Comparison of ENCODE assay signal across 9 mouse cellular contexts in the genomic region with DNA sequence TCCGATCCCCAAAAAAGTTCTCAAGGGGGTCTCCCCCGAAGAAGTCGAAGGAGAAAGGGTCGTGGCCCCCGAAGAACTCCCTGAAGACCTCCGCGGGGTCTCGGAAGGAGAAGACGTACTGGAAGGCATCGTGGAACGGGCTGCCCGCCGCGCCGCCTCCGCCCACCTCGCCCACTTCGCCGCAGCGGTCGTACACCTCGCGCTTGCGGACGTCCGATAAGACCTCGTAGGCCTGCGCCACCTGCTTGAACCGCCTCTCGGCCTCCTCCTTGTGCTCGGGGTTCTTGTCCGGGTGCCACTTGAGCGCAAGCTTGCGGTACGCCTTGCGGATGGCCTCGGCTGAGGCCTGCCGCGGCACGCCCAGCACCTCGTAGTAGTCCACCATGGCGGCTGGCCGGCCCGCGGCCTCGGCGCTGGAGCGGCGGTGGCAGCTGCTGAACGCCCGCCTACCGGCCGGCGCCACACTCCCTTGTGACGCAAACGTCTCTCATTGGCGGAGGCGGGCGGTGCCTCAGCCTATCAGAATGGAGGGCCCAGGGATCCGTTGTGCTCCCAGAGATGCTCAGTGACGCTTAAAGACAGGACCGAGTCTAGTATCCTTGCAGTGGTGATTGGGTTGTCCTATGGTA. TPM values are rescaled to one million over a fixed set of nuclear protein-coding genes. Genes with fewer than 3 reads are reported as not detected.
DNase-seq lines count a peak whose midpoint lies in the region; ATAC-seq and TF ChIP-seq lines count a peak whose summit lies in the region.
"Had no signal": no experiment of that assay in that cellular context is flagged by ENCODE, and none has a peak within 500 bp of the region (broad histone marks: within the 10 kb centered on the region; RNA-seq: fewer than 3 reads in every experiment).

Gene Dnajb3 (minus strand): TSS at position 489 of the 629 bp plus-strand sequence.

- ATAC-seq in limb, embryonic 13.5 days (ENCODE audit: low FRiP score, low read depth), result peak; percentile 98
- ATAC-seq in midbrain, embryonic 14.5 days (ENCODE audit: low FRiP score, low TSS enrichment), result peak; percentile 99

- intact Hi-C loops in gastrocnemius, adult 2 months (cut with DNase I), result no loop called here
- intact Hi-C loops in heart, adult 2 months (cut with DNase I), result no loop called here

- no peaks in the 10 kb centered on the region for H3K27me3 ChIP-seq in heart, adult 2 months (ENCODE audit: control insufficient read depth, insufficient read depth, low read length)
- H3K27me3 ChIP-seq in kidney, adult 2 months (replicated peaks; ENCODE audit: control insufficient read depth, insufficient read depth, low read length), result no peaks in the 10 kb centered on the region
- no peaks in the 10 kb centered on the region for H3K27me3 ChIP-seq in limb, embryonic 13.5 days
- H3K27me3 ChIP-seq in midbrain, embryonic 14.5 days (ENCODE audit: control insufficient read depth, insufficient read depth, low read length), result no peaks in the 10 kb centered on the region

- H3K9me3 ChIP-seq in limb, embryonic 13.5 days, result peaks cover 9% of the 10 kb centered on the region; the same call in 1 of the 2 replicates
- peaks cover 22% of the 10 kb centered on the region for H3K9me3 ChIP-seq in midbrain, embryonic 14.5 days (ENCODE audit: control insufficient read depth, low read length)

- H3K36me3 ChIP-seq in heart, adult 2 months (ENCODE audit: control insufficient read depth, insufficient read depth, low read length), result no peaks in the 10 kb centered on the region
- H3K36me3 ChIP-seq in kidney, adult 2 months (ENCODE audit: control insufficient read depth, insufficient read depth, low read length), result no peaks in the 10 kb centered on the region
- peaks cover 5% of the 10 kb centered on the region; the same call in 1 of the 2 replicates for H3K36me3 ChIP-seq in limb, embryonic 13.5 days
- H3K36me3 ChIP-seq in midbrain, embryonic 14.5 days (ENCODE audit: control insufficient read depth, insufficient read depth, low read length), result no peaks in the 10 kb centered on the region

- peak within 1 kb of the TSS; percentile 75 for H3K4me2 ChIP-seq in limb, embryonic 13.5 days (replicated peaks)
- peak within 1 kb of the TSS; percentile 72 for H3K4me2 ChIP-seq in midbrain, embryonic 14.5 days (ENCODE audit: low read length)

- WGBS in heart, adult 2 months, result 6% methylated on average over 62 of the region's 62 CpGs
- WGBS in kidney, adult 2 months, result 19% methylated on average over 62 of the region's 62 CpGs
- WGBS in limb, embryonic 13.5 days, result 7% methylated on average over 62 of the region's 62 CpGs
- WGBS in midbrain, embryonic 14.5 days, result 7% methylated on average over 62 of the region's 62 CpGs

- peak within 1 kb of the TSS; percentile 43; the same call in 1 of the 2 replicates for H3K27ac ChIP-seq in gastrocnemius, adult 2 months
- no peak within 1 kb of the TSS for H3K27ac ChIP-seq in heart, adult 2 months
- H3K27ac ChIP-seq in kidney, adult 2 months (ENCODE audit: insufficient read depth, low read depth, low read length), result no peak within 1 kb of the TSS
- H3K27ac ChIP-seq in limb, embryonic 13.5 days, result 0 out of 2 replicates have a peak within 1 kb of the TSS, but pooled peaks have one; percentile 22
- peak within 1 kb of the TSS; percentile 52; the same call in 1 of the 2 replicates for H3K27ac ChIP-seq in midbrain, embryonic 14.5 days (replicated peaks; ENCODE audit: low read depth, low read length)

- no peak for TF ChIP-seq POLR2A in heart, adult 2 months (IDR thresholded peaks at IDR 0.05; ENCODE audit: insufficient read depth, low read depth, low read length)
- no peak for TF ChIP-seq POLR2A in kidney, adult 2 months (IDR thresholded peaks at IDR 0.05; ENCODE audit: low read depth, low read length)

- no peak for TF ChIP-seq EP300 in heart, adult 2 months (IDR thresholded peaks at IDR 0.05; ENCODE audit: insufficient read depth, low read depth, low read length)

- no peak for TF ChIP-seq CTCF in gastrocnemius, adult 2 months (IDR thresholded peaks at IDR 0.05)
- no peak for TF ChIP-seq CTCF in heart, adult 2 months (IDR thresholded peaks at IDR 0.05)
- no peak for TF ChIP-seq CTCF in kidney, adult 2 months (conservative IDR thresholded peaks at IDR 0.05; ENCODE audit: insufficient read depth, insufficient read length, low read depth, low read length)

- DNase-seq in gastrocnemius, adult 2 months, result peak; percentile 81
- DNase-seq in gastrocnemius, adult 18-20 months (ENCODE audit: low spot score), result no peak
- peak; percentile 94 for DNase-seq in embryo, embryonic 11 days
- peak; percentile 68 to 76 for DNase-seq in heart, adult 2 months
- peak; percentile 70 for DNase-seq in kidney, adult 2 months
- peak; percentile 96 for DNase-seq in midbrain, embryonic 14.5 days
- peak; percentile 85 to 91 for DNase-seq in spleen, postnatal 4 days (ENCODE audit: low spot score in 2 of 2)

- no peaks in the 10 kb centered on the region for H3K79me2 ChIP-seq in heart, adult 2 months (replicated peaks; ENCODE audit: control insufficient read depth, insufficient read depth, low read length)

- H3K4me1 ChIP-seq in heart, adult 2 months (ENCODE audit: control insufficient read depth, insufficient read depth, low read length), result no peaks in the 10 kb centered on the region
- peaks cover 5% of the 10 kb centered on the region; the same call in 1 of the 2 replicates for H3K4me1 ChIP-seq in kidney, adult 2 months (ENCODE audit: control insufficient read depth, insufficient read depth, low read length)
- no peaks in the 10 kb centered on the region for H3K4me1 ChIP-seq in limb, embryonic 13.5 days
- 0 out of 2 replicates have a peak, but pooled peaks cover 5% of the 10 kb centered on the region for H3K4me1 ChIP-seq in midbrain, embryonic 14.5 days (ENCODE audit: control insufficient read depth, insufficient read depth, low read length)

- peak within 1 kb of the TSS; percentile 72 for H3K4me3 ChIP-seq in gastrocnemius, adult 2 months
- H3K4me3 ChIP-seq in heart, adult 2 months, result peak within 1 kb of the TSS; percentile 48
- peak within 1 kb of the TSS; percentile 60 for H3K4me3 ChIP-seq in kidney, adult 2 months (ENCODE audit: insufficient read depth, low read depth, low read length)
- H3K4me3 ChIP-seq in limb, embryonic 13.5 days, result peak within 1 kb of the TSS; percentile 53
- peak within 1 kb of the TSS; percentile 47 for H3K4me3 ChIP-seq in midbrain, embryonic 14.5 days (replicated peaks; ENCODE audit: low read depth, low read length)

- peak within 1 kb of the TSS; percentile 71 for H3K9ac ChIP-seq in heart, adult 2 months (ENCODE audit: low read depth, low read length)
- peak within 1 kb of the TSS; percentile 74 for H3K9ac ChIP-seq in limb, embryonic 13.5 days
- H3K9ac ChIP-seq in midbrain, embryonic 14.5 days (replicated peaks; ENCODE audit: low read length), result peak within 1 kb of the TSS; percentile 77

RNA-seq across cellular contexts. Expression of gene Dnajb3, which starts in this region (rescaled TPM):
- not detected for total RNA-seq in gastrocnemius, adult 2 months (2021)
- not detected for total RNA-seq in gastrocnemius, adult 18-20 months (2021)
- under 1 TPM in 1 of 2 experiments, not detected in 1; 0.23 TPM for total RNA-seq in heart, adult 2 months (2021)
- polyA plus RNA-seq in heart, adult 2 months (2012; rRNA removed), result 0.53 and 0.66 TPM in 2 replicates
- 1.6 and 1.9 TPM in 2 replicates for polyA plus RNA-seq in kidney, adult 2 months (2012; rRNA removed)
- polyA plus RNA-seq in limb, embryonic 13.5 days (2015; fragmentation: Nextera tagmentation; extraction: Ambion mirVana), result 13.1 and 13.3 TPM in 2 replicates
- 12.9 and 14.2 TPM in 2 replicates for polyA plus RNA-seq in midbrain, embryonic 14.5 days (2014; fragmentation: Nextera tagmentation; extraction: Ambion mirVana)
- total RNA-seq: neutrophil, adult 5-6 weeks had no signal

Comparison
In these comparisons a context has a peak if more than half of its experiments do, and no peak if none do; other contexts are left out.
1. Peak in DNase-seq, H3K4me3 ChIP-seq and H3K27ac ChIP-seq in gastrocnemius, adult 2 months; RNA of the gene not detected or under 1 TPM.
2. Peak in DNase-seq, H3K4me3 ChIP-seq and H3K9ac ChIP-seq in heart, adult 2 months; RNA of the gene not detected or under 1 TPM.
3. H3K27ac ChIP-seq: peak in limb, embryonic 13.5 days (single experiment) and midbrain, embryonic 14.5 days (single experiment); none in heart, adult 2 months (single experiment) and kidney, adult 2 months (single experiment).
4. Peak in every context shown above with its lines, with median percentiles within 50 percentile points of each other: H3K4me3 ChIP-seq and H3K9ac ChIP-seq.